Mouse (Mus musculus): Measurements from ENCODE around the gene Vmp1.

GRCm38 (mm10) chr11:86717306-86718065 is 33.9 kb upstream of the Vmp1 start:
- TF ChIP-seq POLR2A (IDR thresholded peaks at IDR 0.05; ENCODE audit: borderline replicate concordance, extremely low read depth, insufficient read depth, insufficient read length, poor library complexity, severe bottlenecking) (no peak), CTCF (IDR thresholded peaks at IDR 0.05; ENCODE audit: borderline replicate concordance, extremely low read depth, insufficient read depth, insufficient read length) (no peak)

Measured in brain, embryonic 14.5 days (tissue).